Mouse (Mus musculus) hindbrain, embryonic 10.5 days (tissue): Measurements from ENCODE around the gene Dsn1. TPM values are rescaled to one million over a fixed set of nuclear protein-coding genes. Genes with fewer than 3 reads are reported as not detected.

Experiments
- DNase-seq: peaks from one replicate; pipeline ENCODE4 v3.0.0-alpha.2; 2017; ENCODE audit warnings: low spot score
- H3K27ac ChIP-seq: fragments of 300-500 bp; sonication (generic); 2 replicates; pipeline ENCODE4 v1.5.1; 2016; ENCODE audit warnings: mild to moderate bottlenecking, moderate library complexity
- H3K27me3 ChIP-seq: fragments of 300-500 bp; sonication (generic); 2 replicates; pipeline ENCODE4 v1.6.1; 2016; ENCODE audit warnings: mild to moderate bottlenecking; ENCODE audit not compliant: poor library complexity, insufficient read depth, severe bottlenecking
- H3K36me3 ChIP-seq: fragments of 300-500 bp; sonication (generic); 2 replicates; pipeline ENCODE4 v1.6.1; 2016; ENCODE audit warnings: mild to moderate bottlenecking, moderate library complexity
- H3K4me1 ChIP-seq: fragments of 300-500 bp; sonication (generic); replicated peaks from 2 replicates; pipeline ENCODE4 v1.6.1; 2016; ENCODE audit warnings: mild to moderate bottlenecking
- H3K4me3 ChIP-seq: fragments of 300-500 bp; sonication (generic); 2 replicates; pipeline ENCODE4 v1.5.1; 2016; ENCODE audit warnings: mild to moderate bottlenecking, moderate library complexity
- H3K9me3 ChIP-seq: fragments of 300-500 bp; sonication (generic); 2 replicates; pipeline ENCODE4 v1.6.1; 2016; ENCODE audit warnings: mild to moderate bottlenecking, moderate library complexity
- WGBS: fragments of 180-500 bp; shearing (Covaris S2); methylation state at CpG from one replicate; pipeline ENCODE4 v1.1.7; 2016; 5-methylcytosine and 5-hydroxymethylcytosine counted together
- polyA plus RNA-seq: library from polyadenylated mRNA; unstranded; fragments of >200 nt; fragmentation: Nextera tagmentation; extraction: Ambion mirVana; gene quantifications from 2 replicates; pipeline ENCODE4 v1.2.1, GENCODE M21; 2016

Dsn1 gene
- polyA plus RNA-seq, 1 experiment from 2014 or later, result 44.1 TPM

- H3K27ac ChIP-seq, result no peak overlapping the region
- peaks cover 20% of the 10 kb centered on the region for H3K36me3 ChIP-seq
- H3K4me1 ChIP-seq, result no peaks in the 10 kb centered on the region
- H3K4me3 ChIP-seq, result no peak overlapping the region
- H3K9me3 ChIP-seq, result no peaks in the 10 kb centered on the region
- no peak for DNase-seq
- H3K27me3 ChIP-seq, result no peaks in the 10 kb centered on the region
- 92% methylated on average over 10 of the region's 10 CpGs for WGBS
Measured at GRCm38 (mm10) chr2:156951301-156952094, 55.5 kb downstream of the Dsn1 start.

- DNase-seq, result no peak
- Histone ChIP-seq H3K27me3 (no peaks in the 10 kb centered on the region), H3K4me3 (no peak overlapping the region), H3K4me1 (no peaks in the 10 kb centered on the region), H3K9me3 (no peaks in the 10 kb centered on the region), H3K27ac (no peak overlapping the region), H3K36me3 (peaks cover 20% of the 10 kb centered on the region)
- WGBS, result 97% methylated on average over 3 of the region's 3 CpGs
Measured at GRCm38 (mm10) chr2:156950816-156951215, 56.1 kb downstream of the Dsn1 start.

Other genes with a start within 250 kb of the Dsn1 start
- 86.1 and 126 TPM in 2 replicates for gene Myl9, start 231.7 kb downstream of the Dsn1 start, polyA plus RNA-seq
- gene Tgif2, start 167.1 kb downstream of the Dsn1 start, polyA plus RNA-seq, result 88.4 and 90.3 TPM in 2 replicates
- gene 4930518I15Rik, start 149.2 kb downstream of the Dsn1 start, polyA plus RNA-seq, result 8.1 and 9.4 TPM in 2 replicates
- gene Rab5if, start 144.0 kb downstream of the Dsn1 start, polyA plus RNA-seq, result 184 and 188 TPM in 2 replicates
- gene Sla2, start 120.0 kb downstream of the Dsn1 start, polyA plus RNA-seq, result 0.37 and 0.90 TPM in 2 replicates
- gene Ndrg3, start 15.1 kb downstream of the Dsn1 start, polyA plus RNA-seq, result 44.8 and 49.3 TPM in 2 replicates
- gene Soga1, start 72.1 kb upstream of the Dsn1 start, polyA plus RNA-seq, result 3.7 and 4.0 TPM in 2 replicates
- gene Tldc2, start 79.9 kb upstream of the Dsn1 start, polyA plus RNA-seq, result not detected in 2 replicates
- gene Samhd1, start 128.1 kb upstream of the Dsn1 start, polyA plus RNA-seq, result 18.8 and 22.9 TPM in 2 replicates
- 22.9 and 28.1 TPM in 2 replicates for gene Rbl1, start 197.4 kb upstream of the Dsn1 start, polyA plus RNA-seq